Mouse (Mus musculus): ENCODE measurements around the gene Gm14412.
"Not testable (repeated sequence)": the region's sequence is repeated elsewhere in the genome, so short reads cannot be mapped to it uniquely, and the experiment has no call there.

Gm14412 gene

GRCm38 (mm10) chr2:177324257-177324733, at the start of gene Gm14412:
TSS of gene Gm14412 (minus strand) at chr2:177324307.
- DNase-seq (ENCODE audit: low spot score in 2 of 2), result not testable (repeated sequence)

- DNase-seq (ENCODE audit: low spot score in 2 of 2), result not testable (repeated sequence)
These were observed 5.7 kb upstream of the Gm14412 start for GRCm38 (mm10) chr2:177329661-177330292.

- DNase-seq (ENCODE audit: low spot score in 2 of 2), result not testable (repeated sequence)
These were observed 2.7 kb downstream of the Gm14412 start for GRCm38 (mm10) chr2:177321361-177321760.

DNA sequence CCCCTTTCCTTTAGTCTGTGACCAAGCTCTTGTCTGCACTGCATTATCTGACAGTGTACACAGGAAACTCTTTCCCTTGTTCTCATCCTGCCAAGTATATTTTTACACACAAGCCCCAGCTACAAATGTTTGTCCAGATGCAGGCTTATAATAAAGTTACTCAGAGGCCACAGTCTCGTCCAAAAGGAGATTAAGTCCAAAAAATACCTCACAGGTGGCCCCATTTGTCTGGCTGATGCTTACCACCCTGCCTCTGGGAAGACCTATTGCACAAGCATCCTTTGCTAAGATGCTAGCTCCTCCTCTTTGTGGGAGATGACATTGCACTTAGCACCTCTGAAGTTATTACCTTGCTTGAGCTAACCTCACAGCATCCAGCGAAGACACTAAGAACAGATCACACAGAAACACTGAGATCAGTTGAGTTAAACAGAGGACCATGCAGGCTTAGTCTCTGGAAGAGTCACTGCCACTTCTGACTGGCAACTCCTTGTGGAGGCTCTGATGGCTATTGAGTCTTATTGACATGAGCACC, 3.3 kb downstream of the Gm14412 start:
- not testable (repeated sequence) for DNase-seq (ENCODE audit: low spot score in 2 of 2)

GRCm38 (mm10) chr2:177318996-177319395, 5.1 kb downstream of the Gm14412 start:
- DNase-seq (ENCODE audit: low spot score in 2 of 2), result no peak

DNA sequence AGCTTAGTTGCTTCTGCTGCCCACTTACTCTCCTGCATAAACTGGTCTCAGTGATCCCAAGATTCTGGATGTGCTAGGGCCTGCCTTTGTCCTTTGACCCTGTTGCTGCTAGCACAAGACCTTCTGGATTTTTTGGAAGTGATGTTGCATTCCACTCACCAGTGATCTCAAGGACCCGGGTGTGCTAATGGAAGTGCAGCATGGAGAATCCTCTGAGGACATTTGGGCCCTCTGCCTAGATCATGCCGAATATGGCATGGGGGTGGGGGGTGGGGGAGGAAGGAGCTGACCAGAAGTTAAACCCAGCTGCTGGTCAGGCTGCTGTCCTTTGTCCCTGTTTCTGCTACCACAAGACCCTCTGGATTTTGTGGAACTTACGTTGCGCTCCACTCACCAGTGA, 14.5 kb downstream of the Gm14412 start:
- not testable (repeated sequence) for DNase-seq (ENCODE audit: low spot score in 2 of 2)

- DNase-seq (ENCODE audit: low spot score in 2 of 2), result not testable (repeated sequence)
These were observed 19.1 kb downstream of the Gm14412 start for GRCm38 (mm10) chr2:177304980-177305379.

GRCm38 (mm10) chr2:177283701-177284100, 40.4 kb downstream of the Gm14412 start:
- DNase-seq (ENCODE audit: low spot score in 2 of 2), result not testable (repeated sequence)

DNA sequence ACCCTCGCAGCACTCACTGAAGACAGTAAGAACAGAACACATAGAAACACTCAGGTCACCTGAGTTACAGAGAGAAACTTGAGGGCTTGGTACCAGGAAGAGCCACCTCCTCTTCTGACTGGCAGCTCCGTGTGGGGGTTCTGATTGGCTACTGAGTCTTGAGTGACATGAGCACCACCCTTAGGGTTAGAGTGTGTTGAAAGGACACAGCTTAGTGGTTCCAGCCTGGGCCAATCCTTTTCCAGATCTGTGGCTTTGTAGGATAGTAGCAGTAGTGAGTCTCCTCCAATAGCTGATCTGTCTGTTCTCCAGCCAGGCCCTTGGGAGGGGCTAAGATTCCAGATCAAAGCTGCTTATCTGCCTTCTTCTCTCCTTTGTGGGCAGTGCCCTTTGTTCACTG, 46.4 kb downstream of the Gm14412 start:
- DNase-seq (ENCODE audit: low spot score in 2 of 2), result not testable (repeated sequence)

DNA sequence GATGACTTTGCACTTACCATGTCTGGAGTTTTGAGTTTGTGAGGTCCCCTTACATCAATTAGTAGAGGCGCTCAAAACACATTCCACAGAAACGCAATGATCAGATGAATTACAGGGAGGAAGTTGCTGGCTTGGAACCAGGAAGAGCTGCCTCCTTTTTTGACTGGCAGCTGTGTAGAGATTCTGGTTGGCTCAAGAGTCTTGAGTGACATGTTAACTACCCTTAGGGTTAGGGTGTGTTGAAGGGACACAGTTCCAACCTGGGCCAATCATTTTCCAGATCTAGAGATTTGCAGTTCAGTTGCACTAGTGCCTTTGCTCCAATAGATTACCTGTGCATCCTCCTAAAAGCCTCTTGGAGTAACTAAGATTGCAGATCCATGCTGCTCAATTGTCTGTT, 51.9 kb downstream of the Gm14412 start:
- DNase-seq (ENCODE audit: low spot score in 2 of 2), result not testable (repeated sequence)

DNA sequence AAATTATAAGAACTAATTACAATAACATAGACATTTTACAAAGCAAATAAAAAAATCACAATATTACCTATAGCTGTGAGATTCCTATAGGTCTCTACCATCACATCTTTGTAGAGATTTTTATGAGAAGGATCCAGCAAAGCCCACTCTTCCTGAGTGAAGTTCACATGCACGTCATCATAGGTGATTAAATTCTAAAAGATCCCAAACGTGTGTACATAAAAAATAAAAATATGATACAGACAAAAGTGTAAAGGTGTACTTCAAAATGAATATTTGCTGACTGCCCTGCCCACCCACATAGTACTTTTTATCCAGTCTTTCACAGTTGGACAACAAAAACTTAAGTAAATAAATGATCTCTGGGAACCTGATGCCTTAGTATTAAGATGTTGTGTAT, 57.2 kb downstream of the Gm14412 start, which contains the start of gene Gm14409:
Gene Gm14409 (minus strand): TSS at position 101 of the 400 bp plus-strand sequence.
- DNase-seq (ENCODE audit: low spot score in 2 of 2), result not testable (repeated sequence)

Measured in right cerebral cortex, adult 2 months (tissue).